Mouse (Mus musculus) spleen, adult 18-20 months (tissue): Measurements from ENCODE around the gene Rbl2.

ENCODE experiments used
- DNase-seq, 2 experiments: peaks; one replicate each; pipeline ENCODE4 v3.0.0; 2022; ENCODE audit warnings: mixed read lengths in 2 of 2

The Rbl2 gene

DNA sequence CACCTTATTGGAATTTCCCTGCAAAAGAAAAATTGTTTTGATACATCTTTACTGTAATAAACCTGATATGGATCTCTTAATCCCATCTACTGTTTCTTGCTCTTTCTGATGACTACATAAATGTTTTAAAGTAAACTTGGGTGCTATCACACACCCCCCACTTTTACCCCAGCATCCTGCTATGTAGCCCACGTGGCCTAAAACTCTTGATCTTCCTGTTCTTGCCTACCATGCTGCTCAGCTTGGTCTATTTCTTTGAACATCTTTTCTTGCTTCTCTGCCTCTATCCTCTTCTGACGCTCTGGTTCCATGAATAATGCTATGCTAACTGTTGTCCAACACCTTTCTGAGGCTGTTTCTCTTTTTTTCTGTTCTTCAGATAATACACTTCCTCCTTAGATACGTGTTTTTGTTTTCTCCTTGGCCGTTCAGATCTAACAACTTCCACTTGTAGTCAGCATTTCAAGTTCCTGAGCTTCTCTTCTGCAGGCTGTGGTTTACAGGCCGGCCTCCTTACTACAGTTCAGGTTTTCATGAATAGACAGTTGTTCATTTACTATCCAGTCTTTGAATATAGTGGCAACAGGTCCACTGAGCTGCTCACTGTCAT lies 42.1 kb downstream of the Rbl2 start:
- DNase-seq = no peak

DNA sequence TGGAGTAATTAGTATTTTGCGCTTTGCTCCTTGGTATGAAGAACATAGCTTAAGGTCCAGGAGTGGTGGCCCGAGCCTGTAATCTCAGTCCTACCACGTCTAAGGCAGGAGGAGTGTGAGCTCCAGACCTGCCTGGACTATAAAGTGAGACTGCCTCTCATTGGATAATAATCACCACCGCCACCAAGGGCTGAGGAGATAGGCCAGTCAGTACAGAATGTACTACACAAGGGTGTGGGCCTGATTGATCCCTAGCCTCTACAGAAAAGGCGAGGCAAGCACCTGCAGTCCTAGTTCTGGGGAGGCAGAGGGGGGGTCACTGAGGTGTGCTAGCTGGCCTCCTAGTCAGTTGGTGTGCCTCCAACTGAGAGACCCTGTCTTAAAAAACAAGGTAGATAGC lies 44.6 kb downstream of the Rbl2 start:
- DNase-seq = no peak

DNA sequence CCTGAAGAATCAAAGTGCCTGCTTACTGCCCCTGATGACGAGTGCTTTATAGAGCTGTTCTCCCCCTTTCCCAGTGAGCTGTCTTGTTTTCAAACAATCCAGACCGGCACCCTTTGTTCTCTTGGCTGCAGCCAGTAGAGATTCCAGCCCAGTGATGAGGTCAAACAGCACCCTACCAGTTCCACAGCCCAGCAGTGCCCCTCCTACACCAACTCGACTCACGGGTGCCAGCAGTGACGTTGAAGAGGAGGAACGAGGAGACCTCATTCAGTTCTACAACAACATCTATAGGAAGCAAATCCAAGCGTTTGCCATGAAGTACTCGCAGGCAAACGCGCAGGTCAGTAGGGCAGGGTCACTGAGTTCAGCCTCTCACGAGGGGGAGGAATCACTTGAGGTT lies 45.1 kb downstream of the Rbl2 start:
- no peak for DNase-seq

DNA sequence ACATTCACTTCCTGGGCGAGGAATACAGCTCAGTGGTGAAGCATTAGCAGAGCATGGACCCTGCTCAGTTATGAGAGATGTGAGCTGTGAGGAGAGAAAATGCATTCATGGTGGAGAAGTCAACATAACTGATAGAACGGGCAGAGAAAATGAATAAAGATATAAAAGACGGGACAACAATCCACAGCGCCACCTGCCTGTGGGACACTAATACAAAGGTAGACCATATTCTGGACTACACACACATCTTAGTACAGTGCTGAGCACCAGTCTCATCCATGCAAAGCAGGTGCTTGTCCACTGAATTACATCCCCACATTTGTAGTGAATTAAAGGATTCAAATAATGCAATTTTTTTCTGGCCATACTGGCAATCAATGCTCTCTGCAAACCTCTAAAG lies 47.7 kb downstream of the Rbl2 start:
- no peak for DNase-seq

DNA sequence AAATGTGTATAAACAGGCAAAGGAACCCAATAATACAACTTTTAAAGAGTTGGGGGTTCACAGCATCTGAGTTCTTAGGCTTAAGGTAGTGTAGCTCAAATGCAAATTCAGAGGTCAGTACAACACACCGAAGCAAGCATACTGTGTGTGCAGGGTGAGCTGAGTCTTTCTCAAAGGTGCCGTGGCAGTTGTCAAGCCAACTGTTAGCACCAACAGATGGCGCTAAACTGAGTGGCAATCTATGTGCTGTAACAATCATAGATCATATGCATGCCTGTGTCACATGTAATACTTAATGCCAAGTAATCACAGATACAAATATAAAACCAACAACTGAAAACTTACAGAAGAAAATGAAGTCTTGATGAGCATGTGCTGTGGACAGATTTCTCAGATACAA lies 48.3 kb downstream of the Rbl2 start:
- no peak for DNase-seq

DNA sequence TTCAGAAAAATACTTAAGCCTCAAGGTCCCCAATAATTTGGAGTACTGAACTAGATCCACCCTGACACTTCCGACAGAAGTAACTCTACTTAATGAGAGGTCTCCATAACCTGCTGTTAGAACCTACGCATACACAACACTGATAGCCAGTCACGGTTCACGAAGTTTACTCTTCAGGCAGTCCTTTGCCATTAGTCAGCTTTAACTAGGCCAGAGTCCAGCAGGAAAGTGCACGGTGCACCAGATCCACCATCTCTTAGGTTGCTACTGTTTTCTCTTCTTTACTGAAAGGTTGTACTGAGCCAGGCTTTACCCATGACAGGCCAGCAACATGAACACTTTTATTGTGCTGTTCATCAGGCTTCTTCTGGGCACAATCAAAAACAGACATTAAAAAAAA lies 54.5 kb downstream of the Rbl2 start:
- DNase-seq = no peak

DNA sequence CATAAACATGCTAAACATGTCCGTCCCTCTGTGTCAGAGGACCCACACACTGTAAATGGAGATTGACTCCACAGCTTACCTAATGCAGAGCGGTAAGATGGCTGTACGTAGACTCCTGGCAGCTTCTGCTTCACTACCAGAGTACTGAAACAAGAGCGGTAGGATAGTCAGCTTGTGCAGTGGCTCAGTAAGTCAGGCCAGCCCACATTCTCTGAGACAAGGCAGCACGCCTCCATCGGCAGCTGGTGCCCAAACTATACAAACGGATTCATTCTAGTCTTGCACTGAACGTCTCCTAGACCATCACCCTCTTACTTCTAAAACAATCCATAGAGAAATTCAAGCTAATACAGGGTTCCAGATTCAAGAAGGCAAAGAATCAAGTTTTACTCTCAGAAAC lies 56.9 kb downstream of the Rbl2 start:
- DNase-seq = no peak

DNA sequence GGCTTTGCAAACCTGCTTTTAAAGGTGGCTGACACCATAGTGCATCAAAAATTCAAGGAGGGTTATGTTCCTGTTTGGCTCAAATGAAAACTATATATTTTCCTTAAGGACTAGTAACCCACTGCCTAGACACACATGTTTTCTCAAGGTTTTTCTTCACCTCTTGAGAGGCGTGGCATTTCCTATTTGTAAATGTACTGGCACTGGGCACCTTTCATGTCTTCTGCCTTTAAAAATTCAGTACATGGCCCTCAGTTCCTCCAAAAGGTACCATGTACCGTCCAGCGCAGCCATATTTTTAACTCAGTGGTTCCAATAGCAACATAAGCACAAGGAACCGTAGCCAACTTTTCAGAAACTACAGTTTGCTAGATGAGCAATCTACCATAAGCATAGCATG lies 62.9 kb downstream of the Rbl2 start:
- DNase-seq = no peak

DNA sequence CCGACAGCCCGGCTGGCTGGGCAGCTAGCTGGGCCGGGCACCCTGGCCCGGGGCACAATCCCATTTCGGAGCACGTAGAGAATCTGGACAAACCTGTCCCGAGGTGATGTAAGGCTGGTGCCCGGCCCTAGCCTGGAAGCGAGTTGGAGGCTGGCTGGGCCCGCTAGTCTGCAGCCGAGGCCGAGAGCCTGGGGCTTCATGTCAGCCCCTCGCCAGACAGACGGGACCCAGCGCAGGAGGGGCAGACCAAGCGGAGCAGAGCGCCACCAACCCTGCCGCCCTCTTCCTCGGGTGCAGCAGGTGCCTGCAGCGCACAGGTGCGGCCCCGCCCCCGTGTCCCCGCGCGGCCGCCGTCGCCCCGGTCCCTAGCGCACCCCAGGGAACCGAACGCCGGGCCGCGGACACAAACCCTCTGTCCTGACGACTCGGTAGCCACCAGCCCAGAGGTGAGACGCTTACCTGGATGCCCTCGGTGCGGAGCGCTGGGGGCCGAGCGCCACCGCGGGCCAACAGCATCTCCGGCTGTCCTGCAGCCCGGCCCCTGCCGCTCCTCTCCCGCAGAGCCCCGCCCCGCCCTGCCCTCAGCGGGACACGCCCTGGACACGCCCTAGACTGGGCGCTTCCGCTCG lies 63.7 kb downstream of the Rbl2 start:
- DNase-seq = no peak

DNA sequence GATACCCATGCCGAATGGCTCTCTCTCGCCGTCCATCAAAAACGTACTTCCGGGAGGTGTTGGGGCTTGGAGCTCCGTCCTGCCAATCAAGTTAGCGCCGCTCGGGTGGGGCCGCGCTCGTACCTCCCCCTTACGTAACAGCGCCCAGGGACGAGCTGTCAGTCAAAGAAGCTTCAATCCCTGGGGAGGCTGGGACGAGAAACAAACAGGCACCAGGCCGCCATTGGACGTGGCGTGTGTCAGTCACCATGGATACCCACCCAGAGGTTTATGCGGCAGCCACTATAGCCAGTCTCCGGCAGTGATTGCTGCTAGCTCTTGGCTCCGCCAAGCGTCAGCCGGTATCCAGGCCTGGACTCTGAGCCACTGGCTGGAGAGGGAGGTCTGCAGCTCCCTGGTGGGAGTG lies 64.2 kb downstream of the Rbl2 start:
- DNase-seq = peak; percentile 94 to 98

DNA sequence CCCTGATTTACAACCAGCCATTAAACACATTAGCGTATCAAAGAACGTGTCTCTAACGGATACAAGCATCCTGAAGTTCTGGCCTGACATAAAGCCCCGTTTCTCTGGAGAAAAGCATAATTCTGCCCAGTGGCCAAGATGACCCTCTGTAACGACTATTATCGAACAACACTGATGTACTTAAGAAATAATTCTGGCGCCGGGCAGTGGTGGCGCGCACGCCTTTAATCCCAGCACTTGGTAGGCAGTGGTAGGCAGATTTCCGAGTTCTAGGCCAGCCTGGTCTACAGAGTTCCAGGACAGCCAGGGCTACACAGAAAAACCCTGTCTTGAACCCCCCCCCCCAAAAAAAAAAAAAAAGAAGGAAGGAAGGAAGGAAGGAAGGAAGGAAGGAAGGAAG lies 64.8 kb downstream of the Rbl2 start:
- DNase-seq = no peak

DNA sequence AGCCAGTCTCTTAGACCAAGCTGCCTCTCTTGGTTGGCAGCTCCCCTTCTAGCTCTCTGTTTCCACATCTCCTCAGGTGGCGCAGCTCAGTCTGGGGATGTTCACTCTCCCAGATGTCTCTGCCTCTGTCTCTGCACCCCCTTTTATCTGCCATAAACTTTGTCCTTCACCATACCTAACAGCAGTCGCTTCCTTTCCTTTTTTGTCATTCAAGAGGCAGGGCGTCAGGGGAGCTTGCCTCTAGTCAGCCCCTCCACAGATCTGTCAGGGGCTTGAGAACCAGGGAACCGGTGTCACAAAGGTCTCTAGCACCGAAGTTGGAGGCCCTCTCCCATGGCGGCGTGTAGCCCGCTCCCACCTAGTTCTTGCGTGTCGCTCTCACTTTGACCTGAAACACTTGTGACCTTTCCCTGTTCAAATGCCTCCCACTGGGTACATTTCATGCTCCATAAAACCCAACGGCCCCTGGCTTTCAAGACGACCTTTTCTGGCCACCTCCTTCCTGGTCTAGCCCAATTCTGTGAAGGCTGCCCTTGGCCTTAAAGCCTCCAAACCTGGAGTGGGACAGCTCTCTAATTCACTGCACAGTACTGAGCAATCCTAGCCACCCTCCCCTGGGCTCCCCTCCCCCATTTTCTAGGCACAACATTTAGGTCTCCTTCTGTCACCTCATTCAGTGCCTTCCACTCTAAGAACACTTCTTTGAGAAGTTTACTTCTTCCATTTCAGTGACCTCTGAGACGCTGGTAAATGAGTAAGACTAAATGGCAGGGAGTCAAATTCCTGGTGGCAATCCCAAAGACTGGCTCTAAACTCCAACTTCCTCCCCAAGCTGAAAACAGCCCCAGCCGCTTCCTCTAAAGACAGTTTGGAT lies 65.7 kb downstream of the Rbl2 start:
- no peak for DNase-seq

DNA sequence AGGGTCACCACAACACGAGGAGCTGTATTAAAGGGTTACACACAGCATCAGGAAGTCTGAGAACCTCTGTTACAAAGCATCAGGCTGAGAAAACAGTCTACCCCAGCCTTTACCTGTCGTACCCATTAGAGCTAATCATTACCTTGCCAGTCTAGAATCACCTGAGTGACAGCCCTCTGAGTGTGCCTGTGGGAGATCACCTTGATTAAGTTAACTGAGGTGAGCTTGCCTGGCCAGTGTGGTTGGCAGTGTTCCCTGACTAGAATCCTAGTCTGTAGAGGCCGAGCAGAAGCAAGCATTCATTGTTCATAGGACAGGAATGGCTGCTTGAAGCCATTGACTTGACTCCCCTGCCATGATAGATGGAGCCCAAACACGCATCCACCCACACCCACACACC lies 71.0 kb downstream of the Rbl2 start:
- DNase-seq = no peak

DNA sequence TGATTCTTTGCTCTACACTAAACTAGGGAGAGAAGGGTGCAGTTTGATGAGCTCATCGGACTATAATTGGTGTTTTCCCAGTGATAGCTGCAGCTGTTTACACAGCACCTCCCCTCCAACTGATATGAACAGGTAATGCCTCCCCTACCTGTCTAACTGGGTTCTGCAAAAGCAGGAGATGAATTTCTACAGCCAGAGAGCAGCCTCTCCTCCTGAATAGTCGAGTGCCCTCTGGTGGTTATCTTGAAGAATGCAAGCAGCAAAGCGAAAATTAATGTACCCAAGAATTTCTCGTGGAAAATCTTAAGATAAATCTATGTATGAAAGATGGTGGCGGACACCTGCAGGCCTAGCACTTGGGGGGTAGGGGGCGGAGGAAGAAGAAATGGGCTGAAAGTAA lies 77.9 kb downstream of the Rbl2 start:
- DNase-seq = peak in 1 of 2 experiments; percentile 31

DNA sequence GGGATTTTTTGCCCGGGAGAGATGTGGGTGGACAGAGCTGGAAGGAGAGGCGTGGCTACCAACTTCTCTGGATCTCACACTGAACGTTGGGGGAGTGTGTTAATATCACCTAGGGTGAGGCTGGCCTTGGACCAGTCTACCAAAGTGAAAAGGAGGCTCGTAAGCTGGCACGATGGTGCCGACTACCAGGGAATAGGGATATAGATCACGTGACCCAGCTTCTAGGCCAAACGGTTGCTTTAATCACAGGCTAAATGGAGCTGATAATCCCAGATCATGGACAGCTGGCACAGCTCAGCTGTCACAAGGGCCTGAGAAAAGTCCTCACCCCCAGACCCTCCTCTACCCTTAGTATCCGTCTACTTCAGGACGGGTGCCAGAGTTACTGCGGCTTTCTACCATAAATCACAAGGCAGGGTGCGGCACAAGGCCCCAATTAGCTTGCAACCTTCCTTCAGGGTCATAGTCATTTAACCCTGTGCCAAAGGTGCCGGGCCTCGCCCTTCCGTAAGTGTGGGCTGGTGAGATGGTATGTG lies 78.9 kb downstream of the Rbl2 start:
- DNase-seq = no peak

DNA sequence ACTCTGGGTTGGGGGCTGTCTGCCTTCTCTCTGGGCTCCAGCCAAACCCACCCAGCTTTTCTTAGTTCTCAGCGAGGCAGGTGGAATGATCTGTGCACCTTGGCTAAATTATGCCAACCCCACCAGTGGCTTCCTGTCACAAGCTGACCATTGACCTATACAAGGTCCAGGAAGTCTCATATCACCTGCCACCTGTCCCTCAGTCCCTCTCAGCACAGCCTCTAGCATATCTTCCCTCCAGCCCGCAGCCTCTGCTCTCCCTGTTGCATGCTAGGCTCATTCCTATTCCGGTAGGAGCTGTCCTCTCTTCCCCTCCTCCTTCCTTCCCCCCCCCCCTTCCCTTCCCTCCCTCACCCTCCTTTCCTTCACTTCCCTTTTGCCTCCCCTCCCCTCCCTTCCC lies 79.4 kb downstream of the Rbl2 start:
- no peak for DNase-seq

DNA sequence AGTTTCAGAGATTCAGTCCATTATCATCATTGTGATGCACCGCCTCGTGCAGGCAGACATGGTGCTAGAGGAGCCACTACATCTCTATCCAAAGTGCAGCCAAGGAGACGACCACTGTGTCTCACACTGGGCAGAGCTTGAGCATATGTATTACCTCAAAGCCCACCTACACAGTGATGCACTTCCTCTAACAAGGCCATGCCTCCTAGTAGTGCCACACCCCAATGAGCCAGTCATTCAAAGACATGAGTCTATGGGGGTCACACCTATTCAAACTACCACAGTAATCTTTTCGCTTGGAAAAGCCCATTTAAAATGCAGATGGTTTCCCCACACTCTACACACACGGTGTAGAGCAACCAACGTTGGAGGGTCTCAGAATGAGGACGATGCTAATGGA lies 81.7 kb downstream of the Rbl2 start:
- DNase-seq = no peak

DNA sequence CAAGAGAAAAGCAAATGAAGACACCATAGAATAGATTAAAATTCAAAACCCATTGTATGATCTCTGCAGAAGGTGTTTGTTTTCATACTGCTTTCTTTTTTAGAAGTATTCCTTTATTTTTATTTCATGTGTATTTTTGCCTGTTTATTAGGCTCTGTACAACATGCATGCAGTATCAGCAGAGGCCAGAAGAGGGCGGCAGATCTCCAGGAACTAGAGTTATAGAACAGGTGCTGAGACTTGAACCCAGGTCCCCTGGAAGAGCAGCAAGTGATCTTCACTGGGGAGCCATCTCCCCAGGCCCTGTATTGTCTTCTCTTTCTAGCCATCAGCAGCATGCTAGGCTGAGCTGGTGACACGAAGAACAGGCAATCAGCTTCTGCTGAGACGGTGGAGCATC lies 84.0 kb downstream of the Rbl2 start:
- DNase-seq = no peak

DNA sequence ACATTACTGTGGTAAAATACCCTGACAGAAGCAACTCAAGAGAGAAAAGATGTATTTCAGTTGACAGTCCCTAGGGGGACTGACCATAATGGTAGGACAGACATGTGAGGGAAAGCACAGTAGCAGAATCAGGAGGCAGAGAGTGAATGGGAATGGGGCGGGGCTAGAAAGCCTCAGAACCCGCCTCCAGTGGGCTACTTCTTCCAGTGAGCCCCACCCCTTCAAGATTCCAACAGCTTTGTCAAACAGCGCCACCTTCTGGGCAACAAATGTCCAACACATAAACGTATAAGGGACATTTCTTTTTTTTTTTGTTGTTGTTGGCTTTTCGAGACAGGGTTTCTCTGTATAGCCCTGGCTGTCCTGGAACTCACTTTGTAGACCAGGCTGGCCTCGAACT lies 84.7 kb downstream of the Rbl2 start:
- no peak for DNase-seq

DNA sequence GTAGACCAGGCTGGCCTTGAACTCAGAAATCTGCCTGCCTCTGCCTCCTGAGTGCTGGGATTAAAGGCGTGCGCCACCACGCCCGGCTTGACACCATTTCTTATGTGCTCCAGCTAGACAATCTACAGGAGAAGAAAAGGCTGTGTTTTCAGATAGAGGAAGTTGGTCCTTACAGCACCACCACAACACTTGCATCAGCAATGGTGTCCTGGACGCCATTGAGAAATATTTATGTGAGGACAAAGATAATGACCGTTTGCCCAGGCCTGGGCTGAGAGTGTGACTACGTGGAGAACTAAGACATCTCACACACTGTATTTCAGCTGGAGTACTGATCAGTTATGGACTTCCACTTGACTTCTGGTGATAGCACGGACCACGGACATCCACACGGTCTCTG lies 88.8 kb downstream of the Rbl2 start:
- no peak for DNase-seq

DNA sequence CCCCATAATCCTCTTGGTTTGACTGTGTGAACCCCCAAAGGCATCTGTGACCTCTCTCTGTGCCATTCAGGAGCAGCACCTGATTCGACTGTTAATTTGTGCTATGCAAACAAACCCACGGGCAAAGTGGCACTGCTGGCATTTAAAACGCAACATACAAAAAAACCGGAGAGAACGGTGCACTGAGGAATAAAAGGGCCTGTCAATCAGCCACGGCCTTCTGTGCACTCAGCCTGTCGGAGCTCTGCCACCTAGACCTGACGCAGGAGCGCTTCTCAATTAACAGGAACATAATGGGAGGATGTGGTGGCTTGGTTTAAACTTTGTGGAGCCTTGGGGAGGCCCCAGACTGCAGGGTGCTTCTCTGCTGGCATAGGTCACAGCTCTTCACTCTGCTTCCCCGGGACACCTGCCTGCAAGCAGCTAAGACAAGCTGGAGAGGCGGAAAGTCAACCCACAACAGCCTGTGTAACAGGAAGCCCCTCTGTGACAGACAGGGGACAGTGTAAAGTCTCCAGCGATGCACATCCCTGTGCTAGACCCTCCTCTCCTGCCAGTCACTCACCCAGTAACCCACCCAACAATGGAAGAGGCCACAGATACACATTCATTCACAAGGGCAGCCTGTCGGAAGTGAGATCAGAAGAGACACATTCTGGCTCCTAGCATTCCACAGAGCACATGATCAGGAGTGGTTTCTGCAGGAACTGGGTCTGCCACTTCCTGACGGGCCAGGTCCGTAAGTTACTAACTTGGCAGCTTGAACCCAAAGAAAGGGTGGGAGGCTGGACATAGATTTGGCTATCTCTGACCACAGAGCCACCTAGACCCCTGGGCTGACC lies 90.3 kb downstream of the Rbl2 start:
- DNase-seq = no peak

DNA sequence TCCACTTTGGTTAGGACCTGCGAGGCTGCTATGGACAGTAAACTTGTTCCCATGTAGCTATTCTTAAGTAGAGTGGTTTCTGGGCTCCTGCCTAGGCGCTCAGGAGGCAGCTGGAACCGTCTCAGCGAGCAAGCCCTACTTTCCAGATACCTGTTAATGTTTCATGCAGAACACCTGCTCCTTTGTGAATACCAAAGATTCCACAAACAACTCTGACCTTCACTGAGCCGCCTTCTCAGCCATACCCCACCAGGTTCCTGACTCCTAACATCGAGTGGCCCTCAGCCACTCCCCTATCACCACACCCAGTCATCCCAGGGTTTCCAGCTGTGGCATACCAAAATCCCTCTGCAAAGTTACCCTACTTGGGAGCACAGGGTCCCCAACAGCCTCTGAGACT lies 100.3 kb downstream of the Rbl2 start:
- DNase-seq = no peak

DNA sequence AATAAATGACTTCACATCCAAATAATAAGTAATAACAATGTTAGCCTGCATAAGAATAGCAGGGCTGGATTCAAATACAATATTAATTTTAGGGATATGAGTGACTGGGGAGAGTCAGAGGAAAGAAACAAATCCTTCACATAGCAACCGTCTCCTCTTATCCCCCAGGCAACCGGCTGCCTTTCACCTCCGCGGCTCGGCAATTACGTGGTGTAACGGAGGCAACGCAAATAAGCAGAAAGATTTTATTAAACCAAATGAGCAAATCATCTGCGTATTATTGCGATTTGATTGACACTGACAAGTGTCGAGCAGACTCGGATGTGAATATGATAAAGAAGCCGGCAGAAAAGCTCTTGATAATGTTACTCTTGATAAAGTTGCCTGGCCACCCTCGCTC lies 101.1 kb downstream of the Rbl2 start:
- DNase-seq = no peak
